Mouse (Mus musculus): ENCODE measurements around the gene Gm45717.
"Not testable (repeated sequence)": the region's sequence is repeated elsewhere in the genome, so short reads cannot be mapped to it uniquely, and the experiment has no call there.

Gm45717 gene

GRCm38 (mm10) chr7:140955758-140956555 lies at the start of gene Gm45717, which contains the start of gene Ifitm2:
Gene Gm45717, minus strand, starts transcription at chr7:140955937.
Gene Ifitm2, minus strand, starts transcription at chr7:140955987.
- no peak for DNase-seq

- DNase-seq = no peak
Observed at GRCm38 (mm10) chr7:141003248-141004010, 47.7 kb upstream of the Gm45717 start.

GRCm38 (mm10) chr7:141000881-141001708 lies 45.4 kb upstream of the Gm45717 start:
- DNase-seq = no peak

DNA sequence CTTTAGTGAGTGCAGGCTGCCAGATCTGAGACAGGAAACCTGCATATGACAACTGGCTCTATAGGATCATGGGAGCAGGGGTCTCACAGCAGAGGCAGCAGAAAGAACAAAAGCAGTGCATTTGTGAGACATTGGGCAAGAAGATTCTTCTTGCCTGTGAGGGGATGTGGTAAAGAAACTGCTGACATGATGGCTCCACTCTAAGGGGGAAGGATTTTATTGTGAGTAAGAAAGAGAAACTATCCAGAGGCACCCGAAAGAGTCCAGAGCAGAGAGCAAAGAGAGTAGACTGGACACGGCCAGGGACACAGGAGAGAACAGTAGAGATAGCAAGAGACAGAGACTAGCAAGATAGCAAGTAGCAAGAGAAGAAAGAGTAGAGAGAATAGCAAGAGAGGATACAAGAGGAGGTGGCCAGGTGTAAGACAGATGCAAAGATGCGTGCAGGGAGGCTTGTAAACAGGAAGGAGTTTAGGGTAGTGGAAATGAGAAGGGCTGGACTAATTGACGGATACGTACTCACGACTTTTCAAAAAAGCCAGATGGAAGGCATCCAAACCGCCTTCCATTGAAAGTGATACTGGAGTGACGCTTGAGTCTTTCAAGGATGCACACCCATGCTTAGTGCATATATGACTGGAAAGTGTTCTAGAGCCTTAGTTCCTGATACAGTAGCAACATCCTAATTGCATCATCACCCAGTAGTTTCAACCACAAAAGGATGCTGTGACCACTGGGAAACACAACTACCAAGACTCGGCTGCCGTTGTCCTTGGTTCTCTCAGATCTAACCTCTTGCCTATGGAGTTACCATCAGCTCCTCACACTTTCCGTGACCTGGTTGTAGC lies 43.3 kb upstream of the Gm45717 start:
- DNase-seq = no peak

DNA sequence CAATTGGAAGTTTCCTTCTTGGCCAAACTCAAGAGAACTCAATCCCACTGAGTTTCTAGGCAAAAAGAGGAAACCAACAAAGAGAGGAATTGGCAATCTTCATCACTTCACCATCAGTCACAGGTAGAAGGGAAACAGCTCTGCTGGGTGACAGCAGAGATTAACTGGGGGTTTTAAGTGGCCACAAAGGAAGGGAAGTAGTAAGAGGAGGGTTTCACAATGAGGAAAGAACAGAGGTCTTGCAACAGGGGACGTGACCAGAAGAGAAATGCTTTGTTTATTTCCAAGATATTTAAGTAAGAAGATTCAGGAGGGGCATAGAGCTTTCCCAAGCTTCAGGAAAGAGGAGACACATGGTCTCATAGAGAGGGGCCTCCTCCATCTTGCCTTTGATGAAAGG lies 42.1 kb upstream of the Gm45717 start:
- DNase-seq = no peak

DNA sequence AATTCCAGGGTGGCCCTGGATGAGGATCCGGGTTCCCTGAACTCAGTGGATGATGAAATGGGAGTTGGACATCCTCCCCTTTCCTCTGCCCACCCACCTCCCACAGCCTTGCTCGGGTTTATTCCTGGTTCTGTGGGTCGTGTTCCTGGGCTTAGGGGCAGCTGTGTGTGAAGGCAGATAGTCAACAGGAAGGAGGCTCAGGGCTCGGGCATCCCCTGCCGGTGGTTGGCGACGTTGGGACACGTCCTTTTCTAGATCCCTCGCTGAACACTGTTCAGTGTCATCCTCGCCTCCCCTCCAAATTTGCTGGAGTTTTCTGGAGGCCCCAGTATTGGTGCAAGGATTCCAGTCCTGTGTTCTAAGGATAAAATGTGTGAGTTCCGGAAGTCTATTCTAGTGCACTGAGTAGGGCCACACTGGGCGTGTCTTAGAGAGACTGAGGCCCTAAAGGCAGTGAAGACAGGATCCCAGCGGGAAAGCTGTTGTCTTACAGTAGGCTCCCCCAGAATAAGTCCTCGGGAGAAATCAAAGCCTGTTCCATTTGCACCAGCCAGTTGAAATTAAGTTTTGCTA lies 35.5 kb upstream of the Gm45717 start:
- no peak for DNase-seq

DNA sequence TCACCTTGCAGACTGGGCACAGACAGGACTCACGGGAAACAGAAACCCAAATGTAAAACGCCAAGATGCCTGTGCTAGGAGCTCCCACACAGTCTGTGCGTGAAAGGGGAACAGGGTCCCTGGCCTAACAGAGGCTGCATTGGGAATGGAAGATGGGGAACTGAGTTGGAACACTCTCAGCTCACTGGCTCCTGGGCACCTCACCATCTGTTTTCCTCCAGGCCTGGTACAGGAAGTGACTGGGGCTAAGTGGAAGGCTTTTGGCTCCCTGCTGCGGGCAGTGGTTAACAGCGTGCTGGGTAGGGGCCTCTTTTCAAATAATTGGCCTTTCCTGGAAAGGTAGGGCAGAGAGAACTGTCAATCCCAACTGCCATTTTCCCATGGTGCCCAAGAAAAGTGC lies 34.9 kb upstream of the Gm45717 start:
- DNase-seq = no peak

GRCm38 (mm10) chr7:140990185-140990584 lies 34.4 kb upstream of the Gm45717 start:
- DNase-seq = no peak

GRCm38 (mm10) chr7:140989022-140989421 lies 33.3 kb upstream of the Gm45717 start:
- no peak for DNase-seq

DNA sequence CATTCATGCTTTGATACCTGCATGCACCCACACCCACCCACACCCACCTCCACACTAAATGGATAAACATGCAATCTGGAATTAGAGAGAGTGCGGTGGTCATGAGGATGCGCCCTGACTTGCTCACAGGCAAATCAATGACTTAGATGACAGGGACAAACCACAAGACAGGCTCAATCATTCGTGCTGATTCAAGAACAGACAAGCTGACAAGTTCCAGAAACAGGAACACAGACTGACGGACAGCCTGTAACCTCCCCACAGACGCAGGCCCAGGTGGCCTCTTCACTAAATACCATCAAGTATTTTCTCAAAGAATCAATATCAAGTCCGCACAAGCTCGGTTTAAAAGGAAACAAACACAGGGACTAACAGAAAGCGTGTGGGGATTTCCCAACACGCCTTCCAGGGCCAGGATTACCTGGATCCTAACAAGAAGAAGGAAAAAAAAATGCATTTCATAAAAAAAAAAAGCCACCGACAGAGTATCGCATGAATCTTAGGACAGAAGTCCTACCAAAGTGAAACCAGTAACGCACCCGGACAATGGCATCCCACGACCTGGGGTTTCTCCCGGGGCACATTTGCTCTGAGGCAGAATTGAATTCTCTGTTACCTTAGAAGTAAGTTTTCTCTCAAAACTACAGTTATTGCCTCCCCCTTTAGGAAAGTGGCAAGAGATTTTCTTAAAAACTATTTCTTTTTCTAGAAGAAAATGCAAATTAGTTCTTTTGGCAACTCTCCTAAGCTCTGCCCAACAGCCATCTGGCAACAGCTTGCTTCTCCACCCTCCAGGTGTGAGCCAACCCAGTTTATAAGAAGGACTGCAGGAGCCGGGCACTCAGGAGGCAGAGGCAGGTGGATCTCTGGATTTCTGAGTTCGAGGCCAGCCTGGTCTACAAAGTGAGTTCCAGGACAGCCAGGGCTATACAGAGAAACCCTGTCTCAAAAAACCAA lies 31.7 kb upstream of the Gm45717 start:
- DNase-seq = no peak

DNA sequence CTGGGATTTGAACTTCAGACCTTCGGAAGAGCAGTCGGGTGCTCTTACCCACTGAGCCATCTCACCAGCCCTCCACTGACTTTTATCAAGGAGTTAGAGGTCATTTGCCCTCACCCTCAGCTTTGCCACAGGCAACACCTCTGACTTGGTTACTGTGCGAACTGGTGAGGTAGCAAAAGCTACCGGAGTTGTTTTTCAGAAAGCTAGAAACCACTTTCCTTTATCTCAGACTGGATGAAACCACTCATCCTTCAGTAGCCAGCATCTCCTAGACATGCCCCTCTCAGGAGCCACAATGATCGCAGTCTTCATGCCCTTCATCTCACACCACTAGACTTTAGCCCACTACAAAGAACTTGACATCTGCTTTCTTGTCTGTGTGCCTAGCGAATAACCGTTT lies 27.2 kb upstream of the Gm45717 start:
- DNase-seq = no peak

DNA sequence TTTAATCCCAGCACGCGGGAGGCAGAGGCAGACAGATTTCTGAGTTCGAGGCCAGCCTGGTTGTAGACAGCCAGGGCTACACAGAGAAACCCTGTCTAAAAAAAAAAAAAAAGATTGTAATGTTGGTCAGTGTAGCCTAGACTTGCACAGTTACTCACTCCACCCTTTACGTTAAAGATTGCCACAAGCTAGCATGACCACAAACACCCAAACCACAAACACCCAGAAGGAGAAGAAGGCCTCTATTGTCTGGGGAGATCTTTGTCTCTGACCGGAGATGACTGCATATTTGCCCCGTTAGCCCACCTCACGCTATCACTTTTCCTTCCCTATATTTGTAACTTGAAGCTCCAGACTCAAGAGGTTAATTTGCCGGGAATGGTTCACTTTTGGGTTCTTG lies 26.0 kb upstream of the Gm45717 start:
- DNase-seq = no peak

DNA sequence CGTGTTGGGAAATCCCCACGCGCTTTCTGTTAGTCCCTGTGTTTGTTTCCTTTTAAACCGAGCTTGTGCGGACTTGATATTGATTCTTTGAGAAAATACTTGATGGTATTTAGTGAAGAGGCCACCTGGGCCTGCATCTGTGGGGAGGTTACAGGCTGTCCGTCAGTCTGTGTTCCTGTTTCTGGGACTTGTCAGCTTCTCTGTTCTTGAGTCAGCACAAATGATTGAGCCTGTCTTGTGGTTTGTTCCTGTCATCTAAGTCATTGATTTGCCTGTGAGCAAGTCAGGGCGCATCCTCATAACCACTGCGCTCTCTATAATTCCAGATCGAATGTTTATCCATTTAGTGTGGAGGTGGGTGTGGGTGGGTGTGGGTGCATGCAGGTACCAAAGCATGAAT lies 21.0 kb upstream of the Gm45717 start:
- DNase-seq = not testable (repeated sequence)

DNA sequence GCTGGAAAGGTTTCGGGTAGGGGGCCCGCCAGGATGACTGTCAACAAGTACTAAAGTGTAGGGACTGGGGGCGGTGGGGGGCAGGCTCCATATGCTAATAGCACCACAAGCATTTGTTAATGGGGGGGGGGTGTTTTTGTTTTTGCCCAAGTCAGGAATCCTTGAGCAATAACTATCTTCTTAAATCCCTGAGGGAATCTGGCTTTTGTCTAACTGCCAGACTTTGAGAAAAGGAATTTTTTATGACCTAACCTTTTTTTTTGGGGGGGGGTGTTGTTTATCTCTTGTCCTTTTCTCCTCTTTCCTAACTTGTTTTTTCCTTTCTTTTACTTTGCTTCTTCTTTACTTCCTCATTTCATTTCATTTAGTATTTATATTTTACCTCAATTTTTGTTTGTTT lies 19.7 kb upstream of the Gm45717 start:
- no peak for DNase-seq

GRCm38 (mm10) chr7:140974940-140975339 lies 19.2 kb upstream of the Gm45717 start:
- no peak for DNase-seq

DNA sequence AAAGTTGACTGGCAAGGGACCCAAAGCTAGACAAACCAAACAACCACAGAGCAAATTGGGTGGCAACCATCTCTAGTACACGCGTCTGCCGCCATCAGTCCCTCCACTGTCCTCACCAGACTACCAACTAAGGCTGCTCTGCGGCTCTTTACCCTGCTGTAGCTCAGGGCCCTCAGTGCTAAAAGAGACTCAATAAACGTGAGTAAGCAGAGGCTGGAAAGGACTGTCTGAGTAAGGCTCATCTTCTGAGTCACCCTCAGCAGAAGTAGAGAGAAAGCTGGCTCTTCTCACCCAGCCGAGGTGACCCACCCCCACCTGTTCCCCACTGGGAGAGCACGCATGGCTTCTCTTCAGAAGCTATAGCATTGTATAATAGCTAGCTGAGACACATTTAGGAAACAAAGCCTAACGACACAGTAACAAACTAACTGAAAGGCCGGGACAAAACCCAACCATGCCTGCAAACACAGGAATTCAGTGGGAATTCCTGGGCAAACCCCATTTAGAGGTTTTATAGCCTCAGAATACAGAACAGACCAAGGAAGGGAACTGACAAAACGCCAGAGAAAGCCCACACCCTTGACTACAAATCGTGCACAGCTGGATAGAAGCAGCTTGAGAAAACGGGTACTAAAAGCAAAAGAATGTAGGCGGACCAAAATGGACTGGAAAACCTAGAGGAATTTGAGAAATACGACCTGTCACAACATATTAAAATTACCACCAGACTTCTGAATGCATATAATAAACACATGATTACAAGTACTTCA lies 17.8 kb upstream of the Gm45717 start:
- no peak for DNase-seq

DNA sequence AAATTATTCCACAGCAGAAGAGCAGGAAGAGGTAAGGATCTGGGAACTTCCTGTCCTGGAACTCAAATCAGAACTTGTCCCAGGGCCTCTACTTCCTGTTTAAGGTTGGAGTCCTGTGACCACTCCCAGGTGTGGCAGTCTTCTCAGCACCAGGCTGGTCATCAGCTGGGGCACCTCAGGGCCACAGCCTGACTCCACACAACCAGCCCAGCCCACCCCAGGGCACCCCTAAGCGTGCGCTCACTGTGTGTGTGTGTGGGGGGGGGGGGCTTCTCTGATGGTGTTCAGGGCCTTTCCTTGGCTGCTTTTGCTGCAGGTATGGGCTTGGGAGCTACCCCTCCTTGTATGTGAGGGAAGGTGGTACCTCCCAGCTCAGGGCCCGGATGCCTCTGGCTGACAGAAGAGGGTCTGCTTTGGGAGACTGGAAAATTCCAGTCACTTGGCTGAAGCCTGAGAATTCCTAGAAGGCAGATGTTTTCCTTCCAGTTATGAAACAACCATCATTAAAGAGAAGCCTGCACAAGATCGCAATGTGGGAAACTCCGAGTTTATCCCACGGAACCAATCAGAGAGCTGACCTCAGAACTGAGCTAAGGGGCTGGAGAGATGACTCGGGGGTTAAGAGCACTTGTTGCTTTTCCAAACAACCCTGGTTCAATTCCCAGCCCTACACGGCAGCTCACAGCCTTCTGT lies 15.9 kb upstream of the Gm45717 start:
- DNase-seq = no peak

DNA sequence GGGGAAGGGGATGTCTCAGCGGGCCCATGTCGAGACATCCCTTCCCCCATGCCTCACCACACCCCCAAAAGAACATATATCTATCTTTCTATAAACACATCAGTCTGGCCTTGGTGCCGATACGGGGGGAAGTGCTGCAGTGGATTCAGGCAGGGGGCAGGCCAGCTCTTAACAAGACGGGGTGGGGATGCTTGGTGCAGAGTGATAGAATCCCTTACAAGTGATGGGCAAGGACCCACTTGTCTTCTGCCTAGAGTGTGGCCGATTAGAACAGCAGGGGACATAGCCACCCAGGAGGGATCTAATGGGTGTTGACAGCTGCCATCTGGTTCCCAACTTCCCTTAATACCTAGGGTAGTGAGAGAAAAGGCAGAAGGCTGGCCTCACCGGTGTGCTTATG lies 15.2 kb upstream of the Gm45717 start:
- no peak for DNase-seq

- not testable (repeated sequence) for DNase-seq
Observed at GRCm38 (mm10) chr7:140968710-140969109, 13.0 kb upstream of the Gm45717 start.
